ENCODE assay signal across 8 mouse cellular contexts in genomic region chr8:84725941-84726259, GRCm38 (mm10). TPM values are rescaled to one million over a fixed set of nuclear protein-coding genes. Genes with fewer than 3 reads are reported as not detected.
A peak's percentile ranks its signal among the peaks of the same experiment; 100 is the strongest.
DNase-seq lines count a peak whose midpoint lies in the region; ATAC-seq and TF ChIP-seq lines count a peak whose summit lies in the region.

No protein-coding gene starts in this region.

- no peak for TF ChIP-seq POLR2A in olfactory bulb, adult 2 months (IDR thresholded peaks at IDR 0.05; ENCODE audit: insufficient read depth, low read depth, low read length)

- no peak for DNase-seq in neural tube, embryonic 10.5 days (ENCODE audit: extremely low spot score, low spot score)
- no peak for DNase-seq in liver, embryonic 11.5 days (ENCODE audit: low spot score)
- no peak for DNase-seq in frontal cortex, postnatal 10 days (ENCODE audit: low spot score in 2 of 2)
- no peak for DNase-seq in adrenal gland, adult 2 months

- 0 out of 2 replicates have a peak, but pooled peaks have one; percentile 5 for TF ChIP-seq CTCF in olfactory bulb, adult 2 months (IDR thresholded peaks at IDR 0.05; ENCODE audit: insufficient read depth, low read depth, low read length)

- H3K4me3 ChIP-seq in neural tube, embryonic 13.5 days: no peak overlapping the region
- no peak overlapping the region for H3K4me3 ChIP-seq in embryonic facial prominence, embryonic 15.5 days (replicated peaks)
- H3K4me3 ChIP-seq in hindbrain, embryonic 12.5 days: no peak overlapping the region
- H3K4me3 ChIP-seq in liver, embryonic 11.5 days (ENCODE audit: low read depth, low read length): no peak overlapping the region
- no peak overlapping the region for H3K4me3 ChIP-seq in olfactory bulb, adult 2 months (ENCODE audit: insufficient read depth, low read depth, low read length)

- peaks cover 98% of the 10 kb centered on the region for H3K4me1 ChIP-seq in neural tube, embryonic 13.5 days (replicated peaks)
- peaks cover 88% of the 10 kb centered on the region for H3K4me1 ChIP-seq in embryonic facial prominence, embryonic 15.5 days
- peaks cover 69% of the 10 kb centered on the region for H3K4me1 ChIP-seq in hindbrain, embryonic 12.5 days
- H3K4me1 ChIP-seq in liver, embryonic 11.5 days (replicated peaks; ENCODE audit: control insufficient read depth, insufficient read depth, low read length): peaks cover 90% of the 10 kb centered on the region
- peaks cover 48% of the 10 kb centered on the region for H3K4me1 ChIP-seq in olfactory bulb, adult 2 months (ENCODE audit: control insufficient read depth, insufficient read depth, low read length)

- peaks cover 17% of the 10 kb centered on the region for H3K27me3 ChIP-seq in neural tube, embryonic 13.5 days
- no peaks in the 10 kb centered on the region for H3K27me3 ChIP-seq in embryonic facial prominence, embryonic 15.5 days
- H3K27me3 ChIP-seq in hindbrain, embryonic 12.5 days: peaks cover 38% of the 10 kb centered on the region
- H3K27me3 ChIP-seq in liver, embryonic 11.5 days (replicated peaks; ENCODE audit: control insufficient read depth, insufficient read depth, low read length): peaks cover 2% of the 10 kb centered on the region; the same call in 1 of the 2 replicates

- H3K9me3 ChIP-seq in neural tube, embryonic 13.5 days: no peaks in the 10 kb centered on the region
- no peaks in the 10 kb centered on the region for H3K9me3 ChIP-seq in embryonic facial prominence, embryonic 15.5 days (replicated peaks)
- no peaks in the 10 kb centered on the region for H3K9me3 ChIP-seq in hindbrain, embryonic 12.5 days (replicated peaks)
- no peaks in the 10 kb centered on the region for H3K9me3 ChIP-seq in liver, embryonic 11.5 days (ENCODE audit: control insufficient read depth, low read length)

- no peak overlapping the region for H3K4me2 ChIP-seq in neural tube, embryonic 13.5 days
- no peak overlapping the region for H3K4me2 ChIP-seq in embryonic facial prominence, embryonic 15.5 days (replicated peaks)
- H3K4me2 ChIP-seq in hindbrain, embryonic 12.5 days (replicated peaks): no peak overlapping the region
- peak overlapping the region; percentile 75; the same call in 1 of the 2 replicates for H3K4me2 ChIP-seq in liver, embryonic 11.5 days

- H3K27ac ChIP-seq in neural tube, embryonic 13.5 days (replicated peaks): peak overlapping the region; percentile 94
- peak overlapping the region; percentile 98 for H3K27ac ChIP-seq in embryonic facial prominence, embryonic 15.5 days (replicated peaks)
- peak overlapping the region; percentile 49 for H3K27ac ChIP-seq in hindbrain, embryonic 12.5 days
- peak overlapping the region; percentile 46 for H3K27ac ChIP-seq in liver, embryonic 11.5 days (ENCODE audit: low read depth, low read length)
- peak overlapping the region; percentile 4; the same call in 1 of the 2 replicates for H3K27ac ChIP-seq in olfactory bulb, adult 2 months (ENCODE audit: insufficient read depth, low read depth, low read length)

- peaks cover 29% of the 10 kb centered on the region; the same call in 1 of the 2 replicates for H3K36me3 ChIP-seq in neural tube, embryonic 13.5 days
- H3K36me3 ChIP-seq in embryonic facial prominence, embryonic 15.5 days: peaks cover 37% of the 10 kb centered on the region
- no peaks in the 10 kb centered on the region; the same call in 1 of the 2 replicates for H3K36me3 ChIP-seq in hindbrain, embryonic 12.5 days
- H3K36me3 ChIP-seq in liver, embryonic 11.5 days (ENCODE audit: control insufficient read depth, insufficient read depth, low read length): no peaks in the 10 kb centered on the region; the same call in 1 of the 2 replicates

- no peak for ATAC-seq in neural tube, embryonic 13.5 days (ENCODE audit: low read depth)
- ATAC-seq in embryonic facial prominence, embryonic 15.5 days (ENCODE audit: insufficient number of reproducible peaks, low FRiP score, low TSS enrichment, low read depth): no peak
- no peak for ATAC-seq in hindbrain, embryonic 12.5 days (ENCODE audit: low FRiP score)
- no peak for ATAC-seq in liver, embryonic 11.5 days (replicated peaks; ENCODE audit: low FRiP score)

- WGBS in neural tube, embryonic 13.5 days: 17% methylated on average over 3 of the region's 3 CpGs
- 21% methylated on average over 3 of the region's 3 CpGs for WGBS in embryonic facial prominence, embryonic 15.5 days
- 20% methylated on average over 3 of the region's 3 CpGs for WGBS in hindbrain, embryonic 12.5 days
- WGBS in liver, embryonic 11.5 days: 27% methylated on average over 3 of the region's 3 CpGs
- 22% methylated on average over 3 of the region's 3 CpGs for WGBS in olfactory bulb, adult 2 months

- H3K9ac ChIP-seq in neural tube, embryonic 13.5 days: no peak overlapping the region
- H3K9ac ChIP-seq in embryonic facial prominence, embryonic 15.5 days: peak overlapping the region; percentile 26
- H3K9ac ChIP-seq in hindbrain, embryonic 12.5 days: no peak overlapping the region
- H3K9ac ChIP-seq in liver, embryonic 11.5 days (ENCODE audit: low read depth, low read length): peak overlapping the region; percentile 0; the same call in 1 of the 2 replicates

RNA-seq across cellular contexts. Expression of gene G430095P16Rik, which starts 3.1 kb away (rescaled TPM):
- 1.4 and 2.2 TPM in 2 replicates for polyA plus RNA-seq in neural tube, embryonic 13.5 days (2015; fragmentation: Nextera tagmentation; extraction: Ambion mirVana)
- polyA plus RNA-seq in embryonic facial prominence, embryonic 15.5 days (2015; fragmentation: Nextera tagmentation; extraction: Ambion mirVana): 4.2 and 4.9 TPM in 2 replicates
- polyA plus RNA-seq in hindbrain, embryonic 12.5 days (2016; fragmentation: Nextera tagmentation; extraction: Ambion mirVana): 3.0 and 3.6 TPM in 2 replicates
- 11.8 and 12.3 TPM in 2 replicates for polyA plus RNA-seq in liver, embryonic 11.5 days (2014; fragmentation: Nextera tagmentation; extraction: Ambion mirVana)
- polyA plus RNA-seq in olfactory bulb, adult 2 months (2012; ENCODE audit: insufficient read depth, insufficient read length, low replicate concordance, missing spikeins): not detected in 2 replicates
- under 1 TPM in 1 of 2 experiments, not detected in 1; 0.59 TPM for total RNA-seq in adrenal gland, adult 2 months (2021)
- 0.26 and 0.76 TPM in 2 replicates for polyA plus RNA-seq in adrenal gland, adult 2 months (2012; rRNA removed)

RNA-seq across cellular contexts. Expression of gene Lyl1, which starts 24.6 kb away (rescaled TPM):
- 2.8 and 3.6 TPM in 2 replicates for polyA plus RNA-seq in neural tube, embryonic 13.5 days (2015; fragmentation: Nextera tagmentation; extraction: Ambion mirVana)
- polyA plus RNA-seq in embryonic facial prominence, embryonic 15.5 days (2015; fragmentation: Nextera tagmentation; extraction: Ambion mirVana): 5.8 and 6.0 TPM in 2 replicates
- polyA plus RNA-seq in hindbrain, embryonic 12.5 days (2016; fragmentation: Nextera tagmentation; extraction: Ambion mirVana): 4.6 and 4.9 TPM in 2 replicates
- polyA plus RNA-seq in liver, embryonic 11.5 days (2014; fragmentation: Nextera tagmentation; extraction: Ambion mirVana): 67.9 and 68.6 TPM in 2 replicates
- not detected in 2 replicates for polyA plus RNA-seq in olfactory bulb, adult 2 months (2012; ENCODE audit: insufficient read depth, insufficient read length, low replicate concordance, missing spikeins)
- total RNA-seq in adrenal gland, adult 2 months (2021): 1 to 10 TPM; 2.7 to 4.4 TPM
- polyA plus RNA-seq in adrenal gland, adult 2 months (2012; rRNA removed): 8.2 and 10.9 TPM in 2 replicates

RNA-seq across cellular contexts. Expression of gene Nacc1, which starts 38.2 kb away (rescaled TPM):
- 14.1 and 15.1 TPM in 2 replicates for polyA plus RNA-seq in neural tube, embryonic 13.5 days (2015; fragmentation: Nextera tagmentation; extraction: Ambion mirVana)
- 16.7 and 16.9 TPM in 2 replicates for polyA plus RNA-seq in embryonic facial prominence, embryonic 15.5 days (2015; fragmentation: Nextera tagmentation; extraction: Ambion mirVana)
- polyA plus RNA-seq in hindbrain, embryonic 12.5 days (2016; fragmentation: Nextera tagmentation; extraction: Ambion mirVana): 20.9 and 21.3 TPM in 2 replicates
- polyA plus RNA-seq in liver, embryonic 11.5 days (2014; fragmentation: Nextera tagmentation; extraction: Ambion mirVana): 23.0 and 25.2 TPM in 2 replicates
- not detected in 2 replicates for polyA plus RNA-seq in olfactory bulb, adult 2 months (2012; ENCODE audit: insufficient read depth, insufficient read length, low replicate concordance, missing spikeins)
- total RNA-seq in adrenal gland, adult 2 months (2021): 10 to 100 TPM; 78.4 to 80.7 TPM
- 98.7 and 120 TPM in 2 replicates for polyA plus RNA-seq in adrenal gland, adult 2 months (2012; rRNA removed)

RNA-seq across cellular contexts. Expression of gene Trmt1, which starts 39.8 kb away (rescaled TPM):
- polyA plus RNA-seq in neural tube, embryonic 13.5 days (2015; fragmentation: Nextera tagmentation; extraction: Ambion mirVana): 53.6 and 55.5 TPM in 2 replicates
- 69.1 and 78.2 TPM in 2 replicates for polyA plus RNA-seq in embryonic facial prominence, embryonic 15.5 days (2015; fragmentation: Nextera tagmentation; extraction: Ambion mirVana)
- 51.2 and 55.9 TPM in 2 replicates for polyA plus RNA-seq in hindbrain, embryonic 12.5 days (2016; fragmentation: Nextera tagmentation; extraction: Ambion mirVana)
- 94.1 and 95.6 TPM in 2 replicates for polyA plus RNA-seq in liver, embryonic 11.5 days (2014; fragmentation: Nextera tagmentation; extraction: Ambion mirVana)
- not detected in 2 replicates for polyA plus RNA-seq in olfactory bulb, adult 2 months (2012; ENCODE audit: insufficient read depth, insufficient read length, low replicate concordance, missing spikeins)
- 10 to 100 TPM; 57.0 to 68.5 TPM for total RNA-seq in adrenal gland, adult 2 months (2021)
- 150 and 160 TPM in 2 replicates for polyA plus RNA-seq in adrenal gland, adult 2 months (2012; rRNA removed)

Comparison
In these comparisons a context has a peak if more than half of its experiments do, and no peak if none do; other contexts are left out.
1. H3K27ac ChIP-seq: peak in every context shown above with its lines; median percentile 98 in embryonic facial prominence, embryonic 15.5 days; 94 in neural tube, embryonic 13.5 days; 49 in hindbrain, embryonic 12.5 days; 46 in liver, embryonic 11.5 days; 4 in olfactory bulb, adult 2 months.
2. H3K9ac ChIP-seq: peak in embryonic facial prominence, embryonic 15.5 days (single experiment) and liver, embryonic 11.5 days (single experiment); none in neural tube, embryonic 13.5 days (single experiment) and hindbrain, embryonic 12.5 days (single experiment).